In the genomic region with DNA sequence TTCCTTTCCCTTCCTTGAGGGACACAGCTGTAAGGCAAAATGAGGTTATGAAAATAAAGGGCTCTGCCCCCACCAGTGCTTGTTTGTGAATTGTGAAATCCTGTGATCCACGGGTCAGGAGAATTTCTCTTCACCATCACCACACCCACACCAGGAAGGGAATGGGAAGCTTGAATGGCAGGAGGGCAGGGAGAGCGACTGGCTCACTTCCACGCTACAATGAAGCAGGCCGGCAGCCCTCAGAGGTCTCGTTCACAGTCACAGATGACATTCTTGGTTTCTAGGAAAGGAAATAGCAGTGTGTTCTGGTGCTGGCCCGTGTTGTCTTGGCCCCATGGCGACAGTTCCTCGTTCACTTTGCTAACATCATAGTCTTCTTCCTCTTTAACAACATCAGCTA, we compare ENCODE assay signal across 14 mouse cellular contexts.
DNase-seq lines count a peak whose midpoint lies in the region; ATAC-seq lines count a peak whose summit lies in the region.
"Had no signal": no experiment of that assay in that cellular context is flagged by ENCODE, and none has a peak within 500 bp of the region (broad histone marks: within the 10 kb centered on the region; RNA-seq: fewer than 3 reads in every experiment).

No protein-coding gene starts in this region.

- WGBS in heart, embryonic 15.5 days = 57% methylated on average over 8 of the region's 8 CpGs

- 0 out of 2 replicates have a peak overlapping the region, but pooled peaks have one; percentile 10 for H3K27ac ChIP-seq in heart, embryonic 15.5 days
- H3K27ac ChIP-seq: embryonic facial prominence, embryonic 12.5 days; limb, embryonic 12.5 days; midbrain, embryonic 10.5 days had no signal

- no peak for ATAC-seq in heart, embryonic 15.5 days (replicated peaks; ENCODE audit: insufficient number of reproducible peaks, insufficient read depth, low FRiP score, low read depth)
- peak; percentile 59 for ATAC-seq in granulocyte monocyte progenitor cell, adult 5-6 weeks (replicated peaks; ENCODE audit: poor library complexity, severe bottlenecking)
- ATAC-seq: activated CD4-positive, CD25-positive, alpha-beta regulatory T cell, adult 4 months; inflammation-experienced regulatory T-cells, adult 6 months had no signal

- no peak overlapping the region for H3K4me3 ChIP-seq in heart, embryonic 15.5 days
- H3K4me3 ChIP-seq: embryonic facial prominence, embryonic 12.5 days; limb, embryonic 12.5 days; midbrain, embryonic 10.5 days had no signal

- no peak for DNase-seq in heart, adult 8-10 months (ENCODE audit: low spot score)
- peak; percentile 18 for DNase-seq in 3T3-L1 (ENCODE audit: low read depth, low spot score)
- DNase-seq in lung, postnatal 14 days = peak; percentile 32
- DNase-seq in urinary bladder, postnatal 25 days (ENCODE audit: low spot score) = no peak
- DNase-seq in adipocyte (ENCODE audit: low spot score) = no peak
- no peak for DNase-seq in left cerebral cortex, adult 11 months (ENCODE audit: low spot score)
- DNase-seq: cerebellum, postnatal 14 days had no signal

- no peak overlapping the region for H3K4me2 ChIP-seq in heart, embryonic 15.5 days
- H3K4me2 ChIP-seq: embryonic facial prominence, embryonic 12.5 days; limb, embryonic 12.5 days had no signal

- no peaks in the 10 kb centered on the region for H3K9me3 ChIP-seq in heart, embryonic 15.5 days (replicated peaks)
- H3K9me3 ChIP-seq: embryonic facial prominence, embryonic 12.5 days; limb, embryonic 12.5 days; midbrain, embryonic 10.5 days had no signal

- H3K36me3 ChIP-seq in heart, embryonic 15.5 days = no peaks in the 10 kb centered on the region
- H3K36me3 ChIP-seq: embryonic facial prominence, embryonic 12.5 days; limb, embryonic 12.5 days; midbrain, embryonic 10.5 days had no signal

- no peak overlapping the region for H3K9ac ChIP-seq in heart, embryonic 15.5 days
- H3K9ac ChIP-seq: embryonic facial prominence, embryonic 12.5 days; limb, embryonic 12.5 days had no signal

- peaks cover 6% of the 10 kb centered on the region; the same call in 1 of the 2 replicates for H3K4me1 ChIP-seq in heart, embryonic 15.5 days (replicated peaks)

- no peaks in the 10 kb centered on the region for H3K27me3 ChIP-seq in heart, embryonic 15.5 days
- H3K27me3 ChIP-seq: embryonic facial prominence, embryonic 12.5 days; limb, embryonic 12.5 days had no signal

Comparison
In these comparisons a context has a peak if more than half of its experiments do, and no peak if none do; other contexts are left out.
1. DNase-seq: peak in 3T3-L1 (single experiment) and lung, postnatal 14 days (single experiment); none in heart, adult 8-10 months (single experiment), urinary bladder, postnatal 25 days (single experiment), adipocyte (single experiment) and left cerebral cortex, adult 11 months (single experiment).